Comparison of ENCODE assay signal across 9 mouse cellular contexts in genomic region chr16:17024469-17025148, GRCm38 (mm10). TPM values are rescaled to one million over a fixed set of nuclear protein-coding genes. Genes with fewer than 3 reads are reported as not detected.
DNase-seq lines count a peak whose midpoint lies in the region; ATAC-seq and TF ChIP-seq lines count a peak whose summit lies in the region.
"Had no signal": no experiment of that assay in that cellular context is flagged by ENCODE, and none has a peak within 500 bp of the region (broad histone marks: within the 10 kb centered on the region; RNA-seq: fewer than 3 reads in every experiment).

No protein-coding gene starts in this region.

- no peak for TF ChIP-seq POLR2A in myocyte (IDR thresholded peaks at IDR 0.05; ENCODE audit: insufficient read length, low read depth)

- no peak for ATAC-seq in megakaryocyte-erythroid progenitor cell, adult 5-6 weeks (replicated peaks; ENCODE audit: low FRiP score, low TSS enrichment, poor library complexity, severe bottlenecking)

- H3K4me2 ChIP-seq in myocyte (ENCODE audit: low read depth): no peak overlapping the region
- H3K4me2 ChIP-seq: hindbrain, embryonic 14.5 days; limb, embryonic 13.5 days had no signal

- peaks cover 19% of the 10 kb centered on the region for H3K79me2 ChIP-seq in myocyte (ENCODE audit: control insufficient read depth, insufficient read depth)

- H3ac ChIP-seq in myocyte (ENCODE audit: control insufficient read depth, insufficient read length): no peak overlapping the region

- peak overlapping the region; percentile 22; the same call in 1 of the 2 replicates for H3K27ac ChIP-seq in left cerebral cortex, adult 2 months
- H3K27ac ChIP-seq: hindbrain, embryonic 14.5 days; limb, embryonic 13.5 days had no signal

- H3K4me3 ChIP-seq in left cerebral cortex, adult 2 months: no peak overlapping the region
- H3K4me3 ChIP-seq in myocyte: no peak overlapping the region
- H3K4me3 ChIP-seq: limb, embryonic 13.5 days had no signal

- no peaks in the 10 kb centered on the region for H3K27me3 ChIP-seq in myocyte (ENCODE audit: control insufficient read depth, insufficient read depth, insufficient read length)
- H3K27me3 ChIP-seq: limb, embryonic 13.5 days had no signal

- TF ChIP-seq CTCF in left cerebral cortex, adult 2 months (IDR thresholded peaks at IDR 0.05): no peak

- H3K36me3 ChIP-seq in myocyte (ENCODE audit: control insufficient read depth, insufficient read depth): peaks cover 36% of the 10 kb centered on the region

- no peak for DNase-seq in left cerebral cortex, adult 2 months (ENCODE audit: extremely low spot score in 1 of 2, low spot score in 2 of 2)
- DNase-seq in left cerebral cortex, postnatal 14 days (ENCODE audit: low spot score in 2 of 2): no peak
- peak; percentile 23 for DNase-seq in adrenal gland, adult 8-10 months
- DNase-seq in fibroblast of lung, adult 2 months (ENCODE audit: low read depth): peak; percentile 77
- no peak for DNase-seq in embryo, embryonic 11 days

- intact Hi-C loops in left cerebral cortex, adult 2 months (cut with DNase I): no loop called here
- intact Hi-C loops in left cerebral cortex, postnatal 14 days (cut with DNase I): no loop called here

TF ChIP-seq in myocyte, 11 proteins besides CTCF, POLR2A, EP300 and RAD21:
- TF ChIP-seq CEBPB (IDR thresholded peaks at IDR 0.05; ENCODE audit: insufficient read depth, poor library complexity, severe bottlenecking) (peak; percentile 72), MAX (IDR thresholded peaks at IDR 0.05; ENCODE audit: low read depth) (no peak), MYOD1 (IDR thresholded peaks at IDR 0.05; ENCODE audit: control insufficient read depth in 1 of 3, insufficient read length in 2 of 3, low read depth in 2 of 3) (peak in 1 of 3 experiments; percentile 33)
TF ChIP-seq in myocyte: peak in this region for 2.

RNA-seq across cellular contexts. Expression of gene Mapk1, which starts 41.4 kb away (rescaled TPM):
- total RNA-seq in left cerebral cortex, adult 2 months (2021): 100 to 1,000 TPM; 442 to 445 TPM
- 100 to 1,000 TPM; 524 to 615 TPM for total RNA-seq in left cerebral cortex, postnatal 14 days (2021)
- 100 to 1,000 TPM; 178 to 210 (median 193) TPM for total RNA-seq in adrenal gland, adult 8-10 months (2022)
- 66.7 TPM for polyA plus RNA-seq in myocyte (2012; fragmentation: generic; extraction: Trizol)
- 118 and 181 TPM in 2 replicates for total RNA-seq in megakaryocyte-erythroid progenitor cell, adult 5-6 weeks (2014; fragmentation: Nextera tagmentation)
- 140 and 154 TPM in 2 replicates for total RNA-seq in megakaryocyte-erythroid progenitor cell, adult 5-6 weeks (2017)

RNA-seq across cellular contexts. Expression of gene Ypel1, which starts 44.9 kb away (rescaled TPM):
- 10 to 100 TPM; 36.4 to 40.6 TPM for total RNA-seq in left cerebral cortex, adult 2 months (2021)
- total RNA-seq in left cerebral cortex, postnatal 14 days (2021): 10 to 100 TPM; 61.7 to 62.2 TPM
- 10 to 100 TPM in 2 of 4 experiments, 1 to 10 TPM in 2; 7.4 to 12.2 (median 10.2) TPM for total RNA-seq in adrenal gland, adult 8-10 months (2022)
- 2.7 TPM for polyA plus RNA-seq in myocyte (2012; fragmentation: generic; extraction: Trizol)
- total RNA-seq in megakaryocyte-erythroid progenitor cell, adult 5-6 weeks (2014; fragmentation: Nextera tagmentation): 2.3 and 3.0 TPM in 2 replicates
- 1.7 TPM in 1 of 2 replicates, not detected in the other for total RNA-seq in megakaryocyte-erythroid progenitor cell, adult 5-6 weeks (2017)

Comparison
In these comparisons a context has a peak if more than half of its experiments do, and no peak if none do; other contexts are left out.
1. DNase-seq: peak in adrenal gland, adult 8-10 months (single experiment) and fibroblast of lung, adult 2 months (single experiment); none in left cerebral cortex, adult 2 months (0 of 2), left cerebral cortex, postnatal 14 days (0 of 2) and embryo, embryonic 11 days (single experiment).